Mouse (Mus musculus) adrenal gland, postnatal 14 days (tissue): ENCODE measurements around the gene Hao1. TPM values are rescaled to one million over a fixed set of nuclear protein-coding genes. Genes with fewer than 3 reads are reported as not detected.

ENCODE experiments used
- DNase-seq: peaks from one replicate; pipeline ENCODE4 v3.0.0; 2021; ENCODE audit warnings: mixed read lengths
- total RNA-seq: library from RNA; stranded (reverse); gene quantifications from 2 replicates; pipeline ENCODE4 v1.2.3, GENCODE M21; 2021

Hao1 gene
- total RNA-seq, 1 experiment from 2014 or later = 22.1 TPM

GRCm38 (mm10) chr2:134465132-134465531 lies 89.0 kb downstream of the Hao1 start:
- no peak for DNase-seq

- no peak for DNase-seq
These were observed 91.8 kb downstream of the Hao1 start for GRCm38 (mm10) chr2:134462321-134462720.

- peak; percentile 28 for DNase-seq
These were observed 93.3 kb downstream of the Hao1 start for GRCm38 (mm10) chr2:134460831-134461230.

- DNase-seq = peak; percentile 15
These were observed 98.1 kb downstream of the Hao1 start for GRCm38 (mm10) chr2:134456065-134456505.

GRCm38 (mm10) chr2:134452748-134453147 lies 101.4 kb downstream of the Hao1 start:
- no peak for DNase-seq

GRCm38 (mm10) chr2:134450976-134451375 lies 103.2 kb downstream of the Hao1 start:
- DNase-seq = no peak

Other genes with a start within 250 kb of the Hao1 start
- 31.0 and 31.2 TPM in 2 replicates for gene Tmx4, start 89.8 kb upstream of the Hao1 start, total RNA-seq
- 46.0 and 56.2 TPM in 2 replicates for gene Plcb1, start 231.7 kb upstream of the Hao1 start, total RNA-seq